Mouse (Mus musculus): ENCODE measurements around the gene Aldh16a1. TPM values are rescaled to one million over a fixed set of nuclear protein-coding genes. Genes with fewer than 3 reads are reported as not detected.

Aldh16a1 gene
- total RNA-seq, 2 experiments from 2014 or later, result 11.6 to 15.1 TPM

GRCm38 (mm10) chr7:45135993-45136567, 18.3 kb downstream of the Aldh16a1 start, which contains the start of the genes Gm45713 and Flt3l:
Gene Gm45713, minus strand, starts transcription at chr7:45136231.
Gene Flt3l, minus strand, starts transcription at chr7:45136432.
- peak within 1 kb of the TSS; percentile 73 for H3K4me3 ChIP-seq
- H3K27ac ChIP-seq, result peak within 1 kb of the TSS; percentile 93
- intact Hi-C loops (cut with DNase I), result loop anchor here (1.0 to 5.0 kb wide), 2 partner anchors 56 to 154 kb away; no protein-coding TSS in a partner anchor
- peak; percentile 99 for TF ChIP-seq CTCF (IDR thresholded peaks at IDR 0.05)
- DNase-seq, result peak; percentile 95

DNA sequence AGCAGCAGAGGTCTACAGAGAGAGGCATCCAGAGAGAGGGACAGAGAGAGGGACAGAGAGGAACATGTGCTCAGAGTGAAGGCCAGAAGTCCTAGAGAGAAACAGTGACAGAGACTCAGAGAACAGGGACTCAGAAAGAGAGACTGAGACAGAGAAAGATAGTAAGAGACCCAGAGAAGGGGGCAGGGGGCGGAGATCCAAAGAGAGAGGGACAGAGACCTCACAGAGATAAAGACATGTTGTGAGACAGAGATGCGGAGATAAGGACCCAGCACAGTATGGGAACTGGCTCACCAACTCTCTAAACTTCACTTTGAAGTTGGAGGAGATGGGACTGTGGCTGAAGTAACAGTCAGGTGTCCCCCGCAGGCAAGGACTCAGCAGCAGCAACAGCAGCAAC, 19.0 kb downstream of the Aldh16a1 start:
- DNase-seq, result no peak
- TF ChIP-seq CTCF (IDR thresholded peaks at IDR 0.05), result no peak
- Histone ChIP-seq H3K4me3 (peak overlapping the region; percentile 73), H3K27ac (peak overlapping the region; percentile 93)
- intact Hi-C loops (cut with DNase I), result loop anchor here (5.0 kb wide), 1 partner anchor 153 kb away; no protein-coding TSS in a partner anchor

GRCm38 (mm10) chr7:45134544-45135026, 19.8 kb downstream of the Aldh16a1 start:
- Histone ChIP-seq H3K4me3 (peak overlapping the region; percentile 73), H3K27ac (no peak overlapping the region; the same call in 1 of the 2 replicates)
- intact Hi-C loops (cut with DNase I), result loop anchor here (5.0 kb wide), 1 partner anchor 152 kb away; no protein-coding TSS in a partner anchor
- DNase-seq, result peak; percentile 51
- TF ChIP-seq CTCF (IDR thresholded peaks at IDR 0.05), result no peak

- Histone ChIP-seq H3K27ac (no peak overlapping the region; the same call in 1 of the 2 replicates), H3K4me3 (no peak overlapping the region)
- peak; percentile 32 for TF ChIP-seq CTCF (IDR thresholded peaks at IDR 0.05)
- intact Hi-C loops (cut with DNase I), result no loop called here
- no peak for DNase-seq
These were observed 20.8 kb downstream of the Aldh16a1 start for GRCm38 (mm10) chr7:45133446-45134159.

DNA sequence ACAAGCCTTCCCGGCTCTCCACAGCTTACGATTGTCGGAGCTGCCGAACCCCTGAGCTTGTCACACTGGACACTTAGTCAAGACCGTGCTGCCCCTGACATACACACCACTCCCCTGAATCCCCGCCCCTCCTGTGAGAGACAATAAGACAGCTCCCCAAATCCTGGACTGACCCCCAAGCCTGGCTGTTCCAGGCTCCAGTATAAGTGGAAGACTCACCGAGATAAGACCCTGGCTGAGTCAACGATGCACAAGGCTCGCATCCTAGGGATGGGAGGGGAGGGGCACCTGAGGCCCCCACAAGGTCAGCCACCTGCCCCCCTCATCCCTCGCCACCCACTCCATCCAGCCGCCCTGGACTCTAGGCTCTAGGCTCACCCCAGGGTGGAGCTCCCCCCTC, 22.5 kb downstream of the Aldh16a1 start:
- no peak overlapping the region for H3K27ac ChIP-seq
- no peak overlapping the region for H3K4me3 ChIP-seq
- no peak for DNase-seq
- no peak for TF ChIP-seq CTCF (IDR thresholded peaks at IDR 0.05)
- intact Hi-C loops (cut with DNase I), result no loop called here

- no peak for TF ChIP-seq CTCF (IDR thresholded peaks at IDR 0.05)
- H3K27ac ChIP-seq, result peak overlapping the region; percentile 89
- DNase-seq, result no peak
- intact Hi-C loops (cut with DNase I), result no loop called here
- H3K4me3 ChIP-seq, result peak overlapping the region; percentile 78
These were observed 24.4 kb downstream of the Aldh16a1 start for GRCm38 (mm10) chr7:45129776-45130512.

DNA sequence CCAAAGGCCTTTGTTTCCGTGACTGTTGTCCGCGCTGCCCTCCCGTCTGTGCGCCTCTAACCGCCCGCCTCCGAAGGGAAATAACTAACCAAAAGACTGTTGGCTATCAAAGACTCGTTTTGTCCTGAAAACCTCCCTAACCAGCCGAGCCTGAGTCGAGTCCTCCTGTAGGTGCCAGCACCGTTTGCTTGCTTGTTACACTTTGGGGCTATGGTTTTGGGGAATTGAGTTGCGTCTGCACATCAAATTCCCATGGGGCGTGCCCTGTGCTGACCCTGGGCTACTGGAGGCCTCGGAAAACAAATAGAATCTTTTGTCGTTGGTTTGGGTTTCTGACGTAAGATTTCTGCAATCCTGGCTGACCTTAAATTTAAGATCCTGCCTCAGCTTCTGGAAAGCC, 25.1 kb downstream of the Aldh16a1 start:
- Histone ChIP-seq H3K4me3 (peak overlapping the region; percentile 78), H3K27ac (peak overlapping the region; percentile 89)
- intact Hi-C loops (cut with DNase I), result no loop called here
- peak; percentile 64 for DNase-seq
- TF ChIP-seq CTCF (IDR thresholded peaks at IDR 0.05), result no peak

DNA sequence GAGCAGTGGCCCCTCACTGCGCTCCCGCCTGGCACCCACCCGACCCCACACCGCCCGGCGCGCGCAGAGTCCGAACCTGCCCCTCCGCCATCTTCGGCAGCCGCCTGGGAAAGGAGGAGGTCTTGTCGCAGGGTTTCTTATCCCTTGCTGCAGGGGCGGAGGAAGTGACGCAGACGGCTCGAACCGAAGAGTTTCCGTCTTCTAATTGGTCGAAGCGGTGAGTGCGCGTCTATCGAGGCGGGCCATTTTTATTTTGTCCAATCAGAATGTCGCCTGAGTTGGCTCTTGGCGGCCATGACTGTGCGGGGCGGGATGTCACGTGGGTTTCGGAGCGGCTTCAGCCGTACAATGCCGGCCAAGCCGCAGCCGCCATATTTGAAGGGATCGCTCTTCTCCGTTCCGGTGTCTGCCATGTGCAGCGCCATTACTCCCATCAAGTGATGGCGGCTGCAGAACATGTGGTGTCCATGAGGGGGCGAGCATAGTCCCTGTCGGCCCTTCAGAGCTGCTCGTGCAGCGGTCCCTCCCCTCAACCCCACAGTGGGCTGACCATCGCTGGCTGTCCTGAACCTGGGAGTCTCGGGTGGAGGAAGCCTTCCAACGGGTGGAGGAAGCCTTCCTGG, 25.6 kb downstream of the Aldh16a1 start, which contains the start of gene Rpl13a:
TSS of gene Rpl13a (minus strand) at position 138 of the 623 bp plus-strand sequence.
- H3K27ac ChIP-seq, result peak within 1 kb of the TSS; percentile 96
- H3K4me3 ChIP-seq, result peak within 1 kb of the TSS; percentile 90
- intact Hi-C loops (cut with DNase I), result no loop called here
- peak; percentile 98 for DNase-seq
- TF ChIP-seq CTCF (IDR thresholded peaks at IDR 0.05), result peak; percentile 82

GRCm38 (mm10) chr7:45127700-45128224, 26.6 kb downstream of the Aldh16a1 start:
- no peak for TF ChIP-seq CTCF (IDR thresholded peaks at IDR 0.05)
- intact Hi-C loops (cut with DNase I), result no loop called here
- no peak for DNase-seq
- peak overlapping the region; percentile 96 for H3K27ac ChIP-seq
- peak overlapping the region; percentile 90 for H3K4me3 ChIP-seq

DNA sequence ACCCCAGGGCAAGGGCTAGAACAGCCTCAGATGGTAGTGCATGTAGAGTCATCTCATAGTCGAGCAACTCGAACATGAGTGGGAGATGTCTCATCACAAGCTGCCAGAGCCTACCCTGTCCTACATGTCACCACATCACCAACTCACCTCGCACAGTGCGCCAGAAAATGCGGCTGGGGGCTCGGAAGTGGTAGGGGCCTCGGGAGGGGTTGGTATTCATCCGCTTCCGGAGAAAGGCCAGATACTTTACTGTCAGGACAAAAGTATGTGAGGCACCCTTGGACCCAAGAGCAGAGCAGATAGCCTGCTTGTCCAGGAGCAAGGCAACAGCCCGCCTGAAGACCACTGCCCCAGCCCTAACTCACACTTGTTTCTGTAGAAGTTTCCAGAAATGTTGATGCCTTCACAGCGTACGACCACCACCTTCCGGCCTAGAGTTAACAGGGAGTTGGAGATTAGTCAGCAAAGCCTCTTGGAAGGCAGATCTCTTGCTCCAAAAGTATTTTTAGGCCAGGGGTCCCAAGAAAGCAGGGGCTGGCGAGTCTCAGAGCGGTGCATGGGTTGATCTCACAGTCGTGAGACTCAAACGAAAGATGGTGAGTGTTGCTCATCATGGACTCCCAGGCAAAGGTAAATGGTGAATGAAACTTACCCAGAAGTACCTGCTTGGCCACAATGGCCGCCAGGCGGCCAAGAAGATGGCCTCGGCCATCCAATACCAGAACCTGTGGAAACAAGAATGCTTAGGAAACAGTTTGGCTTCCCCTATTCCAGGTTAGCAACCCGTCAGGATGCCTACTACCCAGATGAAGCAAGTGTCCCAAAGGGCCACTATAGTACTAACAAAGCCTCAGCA, 27.3 kb downstream of the Aldh16a1 start:
- DNase-seq, result no peak
- H3K27ac ChIP-seq, result peak overlapping the region; percentile 96
- intact Hi-C loops (cut with DNase I), result no loop called here
- peak; percentile 29; the same call in 1 of the 2 replicates for TF ChIP-seq CTCF (IDR thresholded peaks at IDR 0.05)
- H3K4me3 ChIP-seq, result peak overlapping the region; percentile 90

Measured in gastrocnemius, adult 2 months (tissue).